Mouse (Mus musculus) common myeloid progenitor, adult 5-6 weeks (primary cell): Measurements from ENCODE around the gene Gm8257. TPM values are rescaled to one million over a fixed set of nuclear protein-coding genes. Genes with fewer than 3 reads are reported as not detected.
"Not testable (repeated sequence)": the region's sequence is repeated elsewhere in the genome, so short reads cannot be mapped to it uniquely, and the experiment has no call there.

Experiments
- ATAC-seq: replicated peaks from 2 replicates; pipeline ENCODE4 v1.8.0; 2016; ENCODE audit warnings: low read depth, mild to moderate bottlenecking, moderate TSS enrichment, inconsistent platforms; ENCODE audit not compliant: poor library complexity, severe bottlenecking
- total RNA-seq: library from RNA; stranded (forward); fragments of 200-1000, 187-1606 nt; gene quantifications from 2 replicates; pipeline ENCODE4 v1.2.3, GENCODE M21; 2017

The Gm8257 gene
- not detected in 2 replicates for total RNA-seq

GRCm38 (mm10) chr14:44706356-44706755 lies at the start of gene Gm8257:
TSS of gene Gm8257 (minus strand) at chr14:44706456.
- not testable (repeated sequence) for ATAC-seq

DNA sequence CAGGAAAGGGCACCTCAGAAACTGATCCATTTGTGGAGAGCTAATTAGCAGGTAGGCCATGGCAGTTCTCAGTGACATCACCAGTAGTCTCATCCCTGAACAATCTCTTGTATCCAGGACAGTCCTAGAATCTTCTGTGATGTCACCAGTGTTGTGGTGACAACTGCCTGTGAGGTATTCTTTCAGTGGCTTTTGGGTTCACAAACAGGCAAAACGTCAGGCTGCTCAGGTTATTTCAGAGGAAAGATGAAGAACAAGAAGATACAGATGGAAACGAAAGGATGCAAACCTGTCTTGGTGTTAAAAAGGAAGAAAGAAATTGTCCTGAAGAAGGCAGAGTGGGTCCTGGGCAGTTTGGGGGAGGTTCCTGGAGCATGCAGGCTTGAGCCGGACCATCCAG lies 44.0 kb upstream of the Gm8257 start, which contains the start of gene Gm8267:
Gene Gm8267 (minus strand): TSS at position 101 of the 400 bp plus-strand sequence.
- no peak for ATAC-seq

DNA sequence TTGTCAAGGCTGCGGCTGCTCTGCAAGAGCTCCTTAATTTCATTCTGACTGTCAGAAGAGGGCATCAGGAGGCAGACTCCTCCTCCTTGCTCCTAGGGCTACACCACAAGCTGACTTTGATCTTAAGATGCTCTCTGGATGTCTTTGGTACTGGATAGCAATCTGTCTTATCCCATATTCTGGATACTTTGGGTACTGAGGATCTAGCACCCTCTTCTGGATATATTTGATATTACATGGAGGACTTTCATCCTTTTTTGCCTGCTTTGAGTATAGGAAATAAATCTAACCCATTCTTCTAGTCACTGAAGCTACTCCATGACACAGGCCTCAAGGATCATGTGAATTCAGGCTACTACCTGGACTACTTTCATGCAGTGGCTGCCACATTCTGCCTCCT lies 36.5 kb upstream of the Gm8257 start:
- not testable (repeated sequence) for ATAC-seq

- ATAC-seq = not testable (repeated sequence)
Observed at GRCm38 (mm10) chr14:44730711-44731110, 24.5 kb upstream of the Gm8257 start.

- not testable (repeated sequence) for ATAC-seq
Observed at GRCm38 (mm10) chr14:44627737-44628136, 78.5 kb downstream of the Gm8257 start, which contains the start of gene Gm5624. TSS of gene Gm5624 (minus strand) at chr14:44627938.

Other genes with a start within 250 kb of the Gm8257 start
- not detected in 2 replicates for gene BC061237, start 214.0 kb downstream of the Gm8257 start, total RNA-seq
- gene Gm17093, start 188.2 kb downstream of the Gm8257 start, total RNA-seq = not detected in 2 replicates
- not detected in 2 replicates for gene Gm8247, start 123.3 kb downstream of the Gm8257 start, total RNA-seq
- not detected in 2 replicates for gene Gm5624, start 78.5 kb downstream of the Gm8257 start, total RNA-seq
- not detected in 2 replicates for gene Gm8267, start 43.9 kb upstream of the Gm8257 start, total RNA-seq
- not detected in 2 replicates for gene Ptgdr, start 152.9 kb upstream of the Gm8257 start, total RNA-seq